Mouse (Mus musculus) urinary bladder, adult 2 months (tissue): ENCODE results near the gene Gigyf1. TPM values are rescaled to one million over a fixed set of nuclear protein-coding genes. Genes with fewer than 3 reads are reported as not detected.

Experiments used
- DNase-seq: peaks from one replicate; pipeline ENCODE4 v3.0.0; 2022; ENCODE audit warnings: low spot score
- polyA plus RNA-seq: library from polyadenylated mRNA; depleted of rRNA; stranded (reverse); fragments of >200 nt; gene quantifications from 2 replicates; pipeline ENCODE4 v1.2.3, GENCODE M21; 2012

Gigyf1 gene
- polyA plus RNA-seq, 1 experiment = 32.4 TPM

- peak; percentile 92 for DNase-seq
Measured at GRCm38 (mm10) chr5:137533117-137533827, 14.9 kb downstream of the Gigyf1 start, which contains the start of the genes Epo and Gnb2. Epo (minus strand) TSS chr5:137533242. Gnb2 (minus strand) TSS chr5:137533510.

GRCm38 (mm10) chr5:137534762-137535161 is 16.4 kb downstream of the Gigyf1 start:
- no peak for DNase-seq

GRCm38 (mm10) chr5:137535318-137535717 is 17.0 kb downstream of the Gigyf1 start:
- DNase-seq = no peak

GRCm38 (mm10) chr5:137537461-137537860 is 19.1 kb downstream of the Gigyf1 start:
- DNase-seq = no peak

- DNase-seq = no peak
Measured at GRCm38 (mm10) chr5:137539291-137539801, 21.0 kb downstream of the Gigyf1 start.

- no peak for DNase-seq
Measured at GRCm38 (mm10) chr5:137540991-137541390, 22.6 kb downstream of the Gigyf1 start.

GRCm38 (mm10) chr5:137541768-137542540 is 23.6 kb downstream of the Gigyf1 start:
- no peak for DNase-seq

- DNase-seq = no peak
Measured at GRCm38 (mm10) chr5:137544926-137545325, 26.6 kb downstream of the Gigyf1 start.

- DNase-seq = no peak
Measured at GRCm38 (mm10) chr5:137545596-137545995, 27.2 kb downstream of the Gigyf1 start.

- no peak for DNase-seq
Measured at GRCm38 (mm10) chr5:137549840-137550239, 31.5 kb downstream of the Gigyf1 start.

GRCm38 (mm10) chr5:137551119-137551518 is 32.8 kb downstream of the Gigyf1 start:
- no peak for DNase-seq

- DNase-seq = no peak
Measured at GRCm38 (mm10) chr5:137553000-137553399, 34.7 kb downstream of the Gigyf1 start.

GRCm38 (mm10) chr5:137553411-137553837 is 35.1 kb downstream of the Gigyf1 start, which contains the start of gene Actl6b:
Actl6b (plus strand) TSS chr5:137553517.
- DNase-seq = peak; percentile 44

- DNase-seq = no peak
Measured at GRCm38 (mm10) chr5:137553898-137554297, 35.5 kb downstream of the Gigyf1 start.

- DNase-seq = no peak
Measured at GRCm38 (mm10) chr5:137561556-137561955, 43.2 kb downstream of the Gigyf1 start.

- DNase-seq = no peak
Measured at GRCm38 (mm10) chr5:137562965-137563364, 44.6 kb downstream of the Gigyf1 start.

GRCm38 (mm10) chr5:137565744-137566143 is 47.4 kb downstream of the Gigyf1 start:
- no peak for DNase-seq

- no peak for DNase-seq
Measured at GRCm38 (mm10) chr5:137566416-137566815, 48.1 kb downstream of the Gigyf1 start.

- DNase-seq = no peak
Measured at GRCm38 (mm10) chr5:137568223-137568798, 50.0 kb downstream of the Gigyf1 start.

GRCm38 (mm10) chr5:137569031-137569430 is 50.7 kb downstream of the Gigyf1 start:
- no peak for DNase-seq

- DNase-seq = no peak
Measured at GRCm38 (mm10) chr5:137569665-137570064, 51.3 kb downstream of the Gigyf1 start, which contains the start of gene Tfr2. Tfr2 (plus strand) TSS chr5:137569840.

- no peak for DNase-seq
Measured at GRCm38 (mm10) chr5:137570181-137570580, 51.8 kb downstream of the Gigyf1 start.
